Mouse (Mus musculus) limb, embryonic 10.5 days (tissue): ENCODE results near the gene Rit1. TPM values are rescaled to one million over a fixed set of nuclear protein-coding genes. Genes with fewer than 3 reads are reported as not detected.

Experiments
- polyA plus RNA-seq: library from polyadenylated mRNA; unstranded; fragments of >200 nt; fragmentation: Nextera tagmentation; extraction: Ambion mirVana; gene quantifications from 2 replicates; pipeline ENCODE4 v1.2.1, GENCODE M21; 2016

Gene Rit1
- polyA plus RNA-seq, 1 experiment from 2014 or later = 28.4 TPM

Other genes starting within 250 kb of the Rit1 start
- gene Lmna, start 206.9 kb upstream of the Rit1 start, polyA plus RNA-seq = 9.2 and 14.5 TPM in 2 replicates
- 28.9 and 34.8 TPM in 2 replicates for gene Mex3a, start 184.4 kb upstream of the Rit1 start, polyA plus RNA-seq
- gene Rab25, start 168.5 kb upstream of the Rit1 start, polyA plus RNA-seq = 1.7 and 3.7 TPM in 2 replicates
- gene Lamtor2, start 163.8 kb upstream of the Rit1 start, polyA plus RNA-seq = 151 and 159 TPM in 2 replicates
- 78.8 and 79.5 TPM in 2 replicates for gene Ubqln4, start 163.1 kb upstream of the Rit1 start, polyA plus RNA-seq
- gene Ssr2, start 141.0 kb upstream of the Rit1 start, polyA plus RNA-seq = 199 and 202 TPM in 2 replicates
- 103 and 119 TPM in 2 replicates for gene Arhgef2, start 110.9 kb upstream of the Rit1 start, polyA plus RNA-seq
- gene Rxfp4, start 63.7 kb upstream of the Rit1 start, polyA plus RNA-seq = not detected in 2 replicates
- gene Khdc4, start 31.0 kb upstream of the Rit1 start, polyA plus RNA-seq = 103 and 111 TPM in 2 replicates
- 15.1 and 28.1 TPM in 2 replicates for gene Syt11, start 58.3 kb downstream of the Rit1 start, polyA plus RNA-seq
- gene Gon4l, start 118.4 kb downstream of the Rit1 start, polyA plus RNA-seq = 17.6 and 18.5 TPM in 2 replicates
- gene Msto1, start 197.2 kb downstream of the Rit1 start, polyA plus RNA-seq = 57.4 and 67.0 TPM in 2 replicates
- 13.4 and 17.3 TPM in 2 replicates for gene Ash1l, start 233.8 kb downstream of the Rit1 start, polyA plus RNA-seq
- gene Dap3, start 234.3 kb downstream of the Rit1 start, polyA plus RNA-seq = 160 and 173 TPM in 2 replicates